In genomic region chr7:80023621-80024435, GRCm38 (mm10) we compare ENCODE assay signal across 8 mouse cellular contexts. TPM values are rescaled to one million over a fixed set of nuclear protein-coding genes. Genes with fewer than 3 reads are reported as not detected.
DNase-seq lines count a peak whose midpoint lies in the region; ATAC-seq lines count a peak whose summit lies in the region.

No protein-coding gene starts in this region.

- no peak for ATAC-seq in kidney, embryonic 14.5 days (ENCODE audit: low FRiP score, low TSS enrichment)
- ATAC-seq in granulocyte monocyte progenitor cell, adult 5-6 weeks (replicated peaks; ENCODE audit: poor library complexity, severe bottlenecking) = peak; percentile 26
- ATAC-seq in midbrain, embryonic 14.5 days (ENCODE audit: low FRiP score, low TSS enrichment) = no peak
- no peak for ATAC-seq in erythroid progenitor cell, adult 5-6 weeks (replicated peaks; ENCODE audit: low FRiP score, poor library complexity, severe bottlenecking)

- H3K4me3 ChIP-seq in kidney, embryonic 14.5 days (ENCODE audit: low read length) = no peak overlapping the region; the same call in 1 of the 2 replicates
- H3K4me3 ChIP-seq in limb, embryonic 10.5 days = peak overlapping the region; percentile 93
- peak overlapping the region; percentile 1; the same call in 1 of the 2 replicates for H3K4me3 ChIP-seq in midbrain, embryonic 14.5 days (replicated peaks; ENCODE audit: low read depth, low read length)

- H3K27me3 ChIP-seq in kidney, embryonic 14.5 days (ENCODE audit: control insufficient read depth, insufficient read depth, low read length) = no peaks in the 10 kb centered on the region
- H3K27me3 ChIP-seq in limb, embryonic 10.5 days (ENCODE audit: low read depth, poor library complexity, severe bottlenecking) = no peaks in the 10 kb centered on the region
- no peaks in the 10 kb centered on the region for H3K27me3 ChIP-seq in midbrain, embryonic 14.5 days (ENCODE audit: control insufficient read depth, insufficient read depth, low read length)

- peak overlapping the region; percentile 96; the same call in 1 of the 2 replicates for H3K9ac ChIP-seq in kidney, embryonic 14.5 days (ENCODE audit: low read depth, low read length)
- H3K9ac ChIP-seq in midbrain, embryonic 14.5 days (replicated peaks; ENCODE audit: low read length) = no peak overlapping the region

- H3K4me2 ChIP-seq in kidney, embryonic 14.5 days (replicated peaks; ENCODE audit: low read depth, low read length) = peak overlapping the region; percentile 90
- H3K4me2 ChIP-seq in midbrain, embryonic 14.5 days (ENCODE audit: low read length) = peak overlapping the region; percentile 88

- no peaks in the 10 kb centered on the region for H3K9me3 ChIP-seq in kidney, embryonic 14.5 days (ENCODE audit: control insufficient read depth, low read length)
- no peaks in the 10 kb centered on the region for H3K9me3 ChIP-seq in limb, embryonic 10.5 days (replicated peaks)
- H3K9me3 ChIP-seq in midbrain, embryonic 14.5 days (ENCODE audit: control insufficient read depth, low read length) = no peaks in the 10 kb centered on the region

- peaks cover 11% of the 10 kb centered on the region for H3K4me1 ChIP-seq in kidney, embryonic 14.5 days (ENCODE audit: control insufficient read depth, insufficient read depth, low read length)
- peaks cover 35% of the 10 kb centered on the region for H3K4me1 ChIP-seq in limb, embryonic 10.5 days
- H3K4me1 ChIP-seq in midbrain, embryonic 14.5 days (ENCODE audit: control insufficient read depth, insufficient read depth, low read length) = peaks cover 23% of the 10 kb centered on the region

- peak overlapping the region; percentile 98; the same call in 1 of the 2 replicates for H3K27ac ChIP-seq in kidney, embryonic 14.5 days (ENCODE audit: low read depth, low read length)
- peak overlapping the region; percentile 98; the same call in 1 of the 2 replicates for H3K27ac ChIP-seq in limb, embryonic 10.5 days
- peak overlapping the region; percentile 95 for H3K27ac ChIP-seq in midbrain, embryonic 14.5 days (replicated peaks; ENCODE audit: low read depth, low read length)

- no peak for DNase-seq in kidney, postnatal 14 days
- peak; percentile 59 for DNase-seq in T-cell, adult 2 months (ENCODE audit: low spot score)
- DNase-seq in limb, embryonic 10.5 days (ENCODE audit: low spot score) = no peak
- DNase-seq in midbrain, embryonic 14.5 days = peak; percentile 53
- DNase-seq in urinary bladder, adult 2 months (ENCODE audit: low spot score) = no peak

- H3K36me3 ChIP-seq in kidney, embryonic 14.5 days (ENCODE audit: control insufficient read depth, insufficient read depth, low read length) = no peaks in the 10 kb centered on the region
- no peaks in the 10 kb centered on the region for H3K36me3 ChIP-seq in limb, embryonic 10.5 days
- H3K36me3 ChIP-seq in midbrain, embryonic 14.5 days (ENCODE audit: control insufficient read depth, insufficient read depth, low read length) = no peaks in the 10 kb centered on the region

- 68% methylated on average over 5 of the region's 5 CpGs for WGBS in kidney, embryonic 14.5 days
- WGBS in limb, embryonic 10.5 days = 74% methylated on average over 5 of the region's 5 CpGs
- WGBS in midbrain, embryonic 14.5 days = 66% methylated on average over 5 of the region's 5 CpGs

RNA-seq across cellular contexts. Expression of gene Zfp710, which starts 0.8 kb away (rescaled TPM):
- polyA plus RNA-seq in kidney, embryonic 14.5 days (2014; fragmentation: Nextera tagmentation; extraction: Ambion mirVana) = 23.6 and 25.7 TPM in 2 replicates
- total RNA-seq in granulocyte monocyte progenitor cell, adult 5-6 weeks (2014; fragmentation: Nextera tagmentation) = 26.7 and 27.6 TPM in 2 replicates
- 13.7 and 24.3 TPM in 2 replicates for total RNA-seq in granulocyte monocyte progenitor cell, adult 5-6 weeks (2017)
- polyA plus RNA-seq in limb, embryonic 10.5 days (2016; fragmentation: Nextera tagmentation; extraction: Ambion mirVana) = 19.4 and 19.7 TPM in 2 replicates
- polyA plus RNA-seq in midbrain, embryonic 14.5 days (2014; fragmentation: Nextera tagmentation; extraction: Ambion mirVana) = 17.0 and 17.7 TPM in 2 replicates
- 5.4 and 10.9 TPM in 2 replicates for total RNA-seq in erythroid progenitor cell, adult 5-6 weeks (2015; ENCODE audit: low replicate concordance)
- 2.4 and 3.6 TPM in 2 replicates for total RNA-seq in erythroid progenitor cell, adult 5-6 weeks (2017; ENCODE audit: low replicate concordance)
- polyA plus RNA-seq in urinary bladder, adult 2 months (2012; rRNA removed) = 15.6 and 18.8 TPM in 2 replicates

Comparison
In these comparisons a context has a peak if more than half of its experiments do, and no peak if none do; other contexts are left out.
1. DNase-seq: peak in T-cell, adult 2 months (single experiment) and midbrain, embryonic 14.5 days (single experiment); none in kidney, postnatal 14 days (single experiment), limb, embryonic 10.5 days (single experiment) and urinary bladder, adult 2 months (single experiment).
2. Peak in every context shown above with its lines, with median percentiles within 50 percentile points of each other: H3K27ac ChIP-seq.